Mouse (Mus musculus) adrenal gland, postnatal 36 days (tissue): ENCODE data around the gene Chst1. TPM values are rescaled to one million over a fixed set of nuclear protein-coding genes. Genes with fewer than 3 reads are reported as not detected.

Source experiments
- microRNA-seq: library from miRNA; unstranded; fragments of <30 nt; microRNA quantifications from one replicate; pipeline ENCODE4 v1.2.0, GENCODE M21; 2021
- total RNA-seq, 2 experiments: library from RNA; stranded (reverse); gene quantifications; 2 replicates each; pipeline ENCODE4 v1.2.3; 2021

Chst1 gene
- total RNA-seq, 2 experiments from 2014 or later: 10.2 to 15.1 TPM

Small RNA genes lying within 50 kb of the gene (microRNA-seq; reads per million reads assigned to microRNA genes)
- gene Mir7221 (not detected), gene Mir7222 (not detected)

Other genes with a start within 250 kb of the Chst1 start
- 100 to 1,000 TPM in 1 of 2 experiments, 10 to 100 TPM in 1; 97.3 to 224 TPM for gene Pex16, start 225.0 kb upstream of the Chst1 start, total RNA-seq
- gene Large2, start 224.8 kb upstream of the Chst1 start, total RNA-seq: 1 to 10 TPM in 1 of 2 experiments, under 1 TPM in 1; 0.79 to 2.4 TPM
- gene 1700029I15Rik, start 217.2 kb upstream of the Chst1 start, total RNA-seq: 10 to 100 TPM in 1 of 2 experiments, 1 to 10 TPM in 1; 6.2 to 10.0 TPM
- gene Mapk8ip1, start 198.4 kb upstream of the Chst1 start, total RNA-seq: 10 to 100 TPM; 30.9 to 35.1 TPM
- gene Cry2, start 165.7 kb upstream of the Chst1 start, total RNA-seq: 10 to 100 TPM; 38.4 to 47.8 TPM
- gene Slc35c1, start 139.2 kb upstream of the Chst1 start, total RNA-seq: 10 to 100 TPM; 14.8 to 24.3 TPM